In the genomic region with DNA sequence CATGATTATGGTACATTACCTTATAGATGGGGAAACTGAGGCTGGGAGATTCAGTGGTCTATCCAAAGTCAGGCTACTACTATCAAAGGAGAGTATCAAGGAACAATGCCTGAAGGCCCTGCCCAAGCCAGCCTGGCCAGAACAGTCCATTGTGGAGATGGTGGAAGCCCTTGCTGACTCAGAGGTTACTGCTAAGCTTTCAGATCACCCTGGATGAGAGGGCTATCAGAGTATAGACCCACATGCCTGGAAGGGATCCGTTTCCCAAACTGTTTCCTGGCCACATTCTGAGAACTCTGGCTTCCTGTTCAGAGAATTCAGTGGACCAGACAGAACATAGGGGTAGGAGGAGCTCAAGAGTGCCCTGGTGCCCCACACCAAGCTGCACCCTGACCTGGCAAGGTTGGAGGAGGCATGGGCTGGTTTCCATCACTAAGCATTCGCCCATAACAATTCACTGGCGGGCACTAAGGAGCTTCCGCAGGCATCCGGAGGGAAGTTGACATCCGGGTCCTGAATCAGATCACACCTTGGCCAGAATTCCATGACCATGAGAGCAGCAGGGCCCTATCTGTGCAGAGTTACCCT, we compare ENCODE assay signal across 10 mouse cellular contexts. TPM values are rescaled to one million over a fixed set of nuclear protein-coding genes. Genes with fewer than 3 reads are reported as not detected.
A peak's percentile ranks its signal among the peaks of the same experiment; 100 is the strongest.
DNase-seq lines count a peak whose midpoint lies in the region; ATAC-seq lines count a peak whose summit lies in the region.
"Had no signal": no experiment of that assay in that cellular context is flagged by ENCODE, and none has a peak within 500 bp of the region (broad histone marks: within the 10 kb centered on the region; RNA-seq: fewer than 3 reads in every experiment).

No protein-coding gene starts in this region.

- 0 out of 2 replicates have a peak, but pooled peaks cover 2% of the 10 kb centered on the region for H3K9me3 ChIP-seq in megakaryocyte, embryonic 14.5 days
- H3K9me3 ChIP-seq in hindbrain, embryonic 10.5 days, result no peaks in the 10 kb centered on the region
- no peaks in the 10 kb centered on the region for H3K9me3 ChIP-seq in forebrain, embryonic 11.5 days (ENCODE audit: control insufficient read depth, low read length)

- H3K4me1 ChIP-seq in megakaryocyte, embryonic 14.5 days, result peaks cover 87% of the 10 kb centered on the region
- peaks cover 21% of the 10 kb centered on the region for H3K4me1 ChIP-seq in hindbrain, embryonic 10.5 days (replicated peaks)
- H3K4me1 ChIP-seq in forebrain, embryonic 11.5 days (replicated peaks; ENCODE audit: control insufficient read depth, insufficient read depth, low read length), result no peaks in the 10 kb centered on the region

- no peaks in the 10 kb centered on the region for H3K27me3 ChIP-seq in megakaryocyte, embryonic 14.5 days (replicated peaks)
- H3K27me3 ChIP-seq in hindbrain, embryonic 10.5 days (ENCODE audit: insufficient read depth, poor library complexity, severe bottlenecking), result peaks cover 4% of the 10 kb centered on the region; the same call in 1 of the 2 replicates
- H3K27me3 ChIP-seq in forebrain, embryonic 11.5 days (ENCODE audit: control insufficient read depth, insufficient read depth, low read length), result no peaks in the 10 kb centered on the region

- no peak overlapping the region for H3K4me2 ChIP-seq in forebrain, embryonic 11.5 days (ENCODE audit: low read depth, low read length, severe bottlenecking)

- H3K36me3 ChIP-seq in megakaryocyte, embryonic 14.5 days (replicated peaks; ENCODE audit: low read length), result no peaks in the 10 kb centered on the region
- no peaks in the 10 kb centered on the region for H3K36me3 ChIP-seq in hindbrain, embryonic 10.5 days
- no peaks in the 10 kb centered on the region for H3K36me3 ChIP-seq in forebrain, embryonic 11.5 days (ENCODE audit: control insufficient read depth, insufficient read depth, low read length)
- H3K36me3 ChIP-seq: G1E had no signal

- intact Hi-C loops in left cerebral cortex, postnatal 25 days (cut with DNase I), result no loop called here

- H3K4me3 ChIP-seq in megakaryocyte, embryonic 14.5 days (replicated peaks), result peak overlapping the region; percentile 38
- H3K4me3 ChIP-seq in hindbrain, embryonic 10.5 days, result no peak overlapping the region
- H3K4me3 ChIP-seq in forebrain, embryonic 11.5 days (ENCODE audit: low read depth, low read length), result no peak overlapping the region

- no peak for ATAC-seq in megakaryocyte, adult 5-6 weeks (ENCODE audit: poor library complexity, severe bottlenecking)
- ATAC-seq in forebrain, embryonic 11.5 days (replicated peaks; ENCODE audit: low FRiP score), result no peak

- DNase-seq in heart, adult 18-20 months, result peak; percentile 29 to 31
- no peak for DNase-seq in heart, adult 8-10 months (ENCODE audit: low spot score)
- peak; percentile 24 to 63 for DNase-seq in kidney, postnatal 25 days
- DNase-seq in hindbrain, embryonic 10.5 days (ENCODE audit: low spot score), result no peak
- DNase-seq in left cerebral cortex, postnatal 25 days (ENCODE audit: low spot score in 2 of 2), result no peak
- DNase-seq in forebrain, embryonic 11.5 days (ENCODE audit: low spot score), result no peak

- WGBS in hindbrain, embryonic 10.5 days, result 87% methylated on average over 6 of the region's 6 CpGs
- 92% methylated on average over 6 of the region's 6 CpGs for WGBS in forebrain, embryonic 11.5 days

- H3K27ac ChIP-seq in hindbrain, embryonic 10.5 days, result no peak overlapping the region
- H3K27ac ChIP-seq in forebrain, embryonic 11.5 days (ENCODE audit: low read depth, low read length), result no peak overlapping the region
- H3K27ac ChIP-seq: liver, embryonic 14.5 days had no signal

- H3K9ac ChIP-seq in forebrain, embryonic 11.5 days (ENCODE audit: low read length), result no peak overlapping the region
- H3K9ac ChIP-seq: liver, embryonic 14.5 days had no signal

RNA-seq across cellular contexts. Expression of gene Inpp5a, which starts 19.3 kb away (rescaled TPM):
- 100 to 1,000 TPM; 293 to 297 TPM for total RNA-seq in heart, adult 18-20 months (2021)
- 100 to 1,000 TPM; 291 to 307 (median 299) TPM for total RNA-seq in heart, adult 8-10 months (2022)
- polyA plus RNA-seq in megakaryocyte, embryonic 14.5 days (2012; ENCODE audit: insufficient read depth, low replicate concordance), result 95.0 and 304 TPM in 2 replicates
- total RNA-seq in megakaryocyte, adult 5-6 weeks (2015), result 11.4 and 11.9 TPM in 2 replicates
- total RNA-seq in megakaryocyte, adult 5-6 weeks (2017), result 7.6 and 10.5 TPM in 2 replicates
- polyA plus RNA-seq in hindbrain, embryonic 10.5 days (2016; fragmentation: Nextera tagmentation; extraction: Ambion mirVana), result 17.9 and 19.0 TPM in 2 replicates
- 10 to 100 TPM; 58.5 to 59.2 TPM for total RNA-seq in left cerebral cortex, postnatal 25 days (2021)
- 22.4 and 23.7 TPM in 2 replicates for polyA plus RNA-seq in forebrain, embryonic 11.5 days (2014; fragmentation: Nextera tagmentation; extraction: Ambion mirVana)

Comparison
In these comparisons a context has a peak if more than half of its experiments do, and no peak if none do; other contexts are left out.
1. DNase-seq: peak in heart, adult 18-20 months (2 of 2) and kidney, postnatal 25 days (2 of 2); none in heart, adult 8-10 months (single experiment), hindbrain, embryonic 10.5 days (single experiment), left cerebral cortex, postnatal 25 days (0 of 2) and forebrain, embryonic 11.5 days (single experiment).
2. RNA of gene Inpp5a, which starts 19.3 kb away (total RNA-seq): 291 to 307 TPM in heart, adult 8-10 months and 293 to 297 TPM in heart, adult 18-20 months; 58.5 to 59.2 TPM in left cerebral cortex, postnatal 25 days and 7.6 to 11.9 TPM in megakaryocyte, adult 5-6 weeks; every median in the first group is over 4 times any median in the second.